Mouse (Mus musculus): Measurements from ENCODE around the gene Bahcc1.

GRCm38 (mm10) chr11:120184371-120185315 lies 48.1 kb upstream of the Bahcc1 start:
- TF ChIP-seq CTCF (IDR thresholded peaks at IDR 0.05; ENCODE audit: low read depth) (no peak), EP300 (IDR thresholded peaks at IDR 0.05; ENCODE audit: low read depth) (no peak)
